Mouse (Mus musculus): Measurements from ENCODE around the gene Cnot6. TPM values are rescaled to one million over a fixed set of nuclear protein-coding genes. Genes with fewer than 3 reads are reported as not detected.

The Cnot6 gene
- total RNA-seq, 2 experiments from 2014 or later, result 45.4 to 67.0 TPM

GRCm38 (mm10) chr11:49719466-49720151 is 7.1 kb upstream of the Cnot6 start:
- ATAC-seq (ENCODE audit: poor library complexity, severe bottlenecking), result peak; percentile 84

- ATAC-seq (ENCODE audit: poor library complexity, severe bottlenecking), result no peak
Observed at GRCm38 (mm10) chr11:49713336-49714334, 1.1 kb upstream of the Cnot6 start.

- ATAC-seq (ENCODE audit: poor library complexity, severe bottlenecking), result peak; percentile 4; the same call in 1 of the 2 replicates
Observed at GRCm38 (mm10) chr11:49711981-49712554, 455 bp downstream of the Cnot6 start.

GRCm38 (mm10) chr11:49710664-49711063 is 1.9 kb downstream of the Cnot6 start:
- no peak for ATAC-seq (ENCODE audit: poor library complexity, severe bottlenecking)

DNA sequence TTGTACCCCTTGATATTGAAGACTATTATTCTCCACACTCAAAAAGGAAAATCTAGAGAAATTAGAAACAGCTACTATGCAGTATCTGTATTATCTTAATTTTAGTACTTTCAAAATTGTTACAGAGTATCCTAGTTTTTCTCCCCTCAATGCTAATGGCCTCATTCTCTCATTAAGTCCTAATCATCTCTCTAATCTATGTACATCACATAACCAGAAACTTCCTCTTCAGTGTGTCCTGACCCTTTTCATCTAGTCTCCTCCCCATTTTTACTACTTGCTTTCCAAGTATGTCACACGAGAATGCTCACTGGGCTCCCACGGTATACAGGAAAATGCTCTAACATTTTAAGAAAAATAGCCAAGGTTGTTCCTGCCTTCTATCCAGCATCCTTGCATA is 4.7 kb downstream of the Cnot6 start:
- no peak for ATAC-seq (ENCODE audit: poor library complexity, severe bottlenecking)

- ATAC-seq (ENCODE audit: poor library complexity, severe bottlenecking), result no peak
Observed at GRCm38 (mm10) chr11:49704804-49705203, 7.7 kb downstream of the Cnot6 start.

- no peak for ATAC-seq (ENCODE audit: poor library complexity, severe bottlenecking)
Observed at GRCm38 (mm10) chr11:49702014-49702413, 10.5 kb downstream of the Cnot6 start.

GRCm38 (mm10) chr11:49699079-49699478 is 13.4 kb downstream of the Cnot6 start:
- ATAC-seq (ENCODE audit: poor library complexity, severe bottlenecking), result no peak

DNA sequence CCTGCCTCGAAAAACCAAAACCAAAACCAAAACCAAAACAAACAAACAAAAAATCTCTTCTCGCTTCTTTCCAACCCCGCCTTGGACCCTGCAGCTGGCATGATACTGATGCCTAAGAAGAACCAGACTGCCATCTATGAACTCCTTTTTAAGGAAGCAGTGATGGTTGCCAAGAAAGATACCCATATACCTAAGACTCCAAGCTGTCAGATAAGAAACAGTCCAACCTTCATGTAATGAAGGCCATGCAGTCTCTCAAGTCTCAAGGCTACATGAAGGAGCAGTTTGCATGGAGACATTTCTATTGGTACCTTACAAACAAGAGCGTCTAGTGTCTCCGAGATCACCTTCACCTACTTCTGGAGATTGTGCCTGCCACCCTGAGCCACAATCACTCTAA is 14.7 kb downstream of the Cnot6 start:
- no peak for ATAC-seq (ENCODE audit: poor library complexity, severe bottlenecking)

GRCm38 (mm10) chr11:49696472-49696871 is 16.1 kb downstream of the Cnot6 start:
- no peak for ATAC-seq (ENCODE audit: poor library complexity, severe bottlenecking)

- ATAC-seq (ENCODE audit: poor library complexity, severe bottlenecking), result no peak
Observed at GRCm38 (mm10) chr11:49695695-49696094, 16.8 kb downstream of the Cnot6 start.

DNA sequence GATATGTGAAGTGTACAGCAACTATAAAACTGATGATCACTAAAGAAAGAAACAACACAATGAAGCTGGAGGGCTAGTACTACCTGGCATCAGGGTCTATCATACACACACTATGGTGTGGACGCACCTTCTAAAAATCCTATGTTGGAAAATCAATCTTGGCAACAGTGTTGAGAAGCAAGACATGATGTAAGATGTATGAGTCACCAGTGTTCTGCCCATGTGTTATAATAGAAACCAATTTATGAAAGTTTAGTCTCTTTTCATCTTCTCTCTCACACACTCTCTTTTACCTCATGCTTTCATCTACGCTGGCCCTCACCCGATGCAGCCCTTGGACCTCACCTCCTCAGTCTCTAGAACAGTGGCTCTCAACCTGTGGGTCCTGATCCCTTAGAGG is 17.5 kb downstream of the Cnot6 start:
- ATAC-seq (ENCODE audit: poor library complexity, severe bottlenecking), result no peak

DNA sequence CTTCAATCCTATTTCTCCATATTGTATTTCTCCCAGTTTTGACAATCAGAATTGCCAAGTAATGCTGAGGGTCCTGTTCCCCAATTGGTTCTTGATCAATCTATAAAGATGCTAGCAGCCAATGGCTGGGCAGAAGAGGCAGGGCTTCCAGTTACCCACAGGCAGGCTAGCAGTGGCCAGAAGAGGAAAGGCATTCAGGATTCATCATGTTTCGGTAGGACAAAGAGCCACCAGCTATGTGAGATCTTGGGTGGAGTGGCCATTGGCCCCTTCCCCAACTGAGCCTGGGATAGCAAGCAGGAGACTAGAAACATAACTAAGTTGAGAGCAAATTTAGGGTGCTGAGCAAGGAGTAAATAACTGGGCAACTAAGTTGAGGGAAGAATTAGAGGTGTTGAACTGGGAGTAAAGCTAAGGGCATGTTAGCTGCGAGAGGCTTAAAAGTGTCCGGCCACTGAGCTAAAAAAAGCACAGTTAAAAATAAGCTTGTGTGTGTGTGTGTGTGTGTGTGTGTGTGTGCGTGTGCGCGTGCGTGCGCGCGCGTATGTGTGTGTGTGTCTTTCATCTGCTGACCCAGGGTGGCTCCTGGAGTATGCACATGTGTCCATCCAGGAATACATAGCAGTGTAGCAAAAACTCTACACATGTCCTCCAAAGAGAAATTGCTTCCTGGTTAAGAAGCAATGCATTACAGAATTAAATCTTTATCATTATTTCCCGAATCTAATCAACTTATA is 28.1 kb downstream of the Cnot6 start:
- ATAC-seq (ENCODE audit: poor library complexity, severe bottlenecking), result no peak

DNA sequence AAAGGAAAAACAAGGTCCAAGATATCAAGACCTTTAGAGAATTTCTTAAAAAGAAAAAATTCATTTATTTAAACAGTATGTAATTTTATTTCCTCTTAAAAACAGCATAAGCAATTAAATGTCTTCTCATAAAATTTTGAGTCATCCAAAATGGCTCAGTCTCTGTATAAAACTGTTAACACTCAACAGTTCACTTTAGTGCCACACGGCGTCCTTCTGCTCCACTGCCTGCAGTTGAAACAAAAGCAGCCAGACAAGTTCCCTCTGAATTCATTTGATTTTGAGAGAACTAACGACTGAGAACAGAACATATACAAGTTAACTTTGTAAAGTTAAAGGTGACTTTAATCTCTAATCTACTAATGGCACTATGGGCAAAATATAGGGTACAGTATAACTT is 39.1 kb downstream of the Cnot6 start:
- ATAC-seq (ENCODE audit: poor library complexity, severe bottlenecking), result no peak

DNA sequence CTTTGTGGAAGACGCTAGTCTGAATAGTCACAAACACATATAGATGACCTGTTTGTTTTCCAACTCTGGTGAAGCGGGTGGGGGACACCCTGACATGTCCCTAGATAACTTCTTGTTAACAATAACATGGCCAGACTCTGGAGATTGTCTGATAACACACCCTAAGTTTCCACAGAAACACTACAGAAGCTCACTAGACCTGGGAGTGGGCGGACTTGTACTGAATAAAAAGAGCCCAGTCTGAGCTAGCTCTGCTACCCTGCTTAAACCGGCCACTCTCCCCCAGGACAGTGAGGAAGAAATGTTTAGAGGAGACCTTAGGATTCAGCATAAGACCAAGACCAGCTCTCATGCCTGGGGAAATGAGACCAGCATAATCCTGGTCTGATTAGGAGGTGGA is 47.1 kb downstream of the Cnot6 start:
- ATAC-seq (ENCODE audit: poor library complexity, severe bottlenecking), result no peak

DNA sequence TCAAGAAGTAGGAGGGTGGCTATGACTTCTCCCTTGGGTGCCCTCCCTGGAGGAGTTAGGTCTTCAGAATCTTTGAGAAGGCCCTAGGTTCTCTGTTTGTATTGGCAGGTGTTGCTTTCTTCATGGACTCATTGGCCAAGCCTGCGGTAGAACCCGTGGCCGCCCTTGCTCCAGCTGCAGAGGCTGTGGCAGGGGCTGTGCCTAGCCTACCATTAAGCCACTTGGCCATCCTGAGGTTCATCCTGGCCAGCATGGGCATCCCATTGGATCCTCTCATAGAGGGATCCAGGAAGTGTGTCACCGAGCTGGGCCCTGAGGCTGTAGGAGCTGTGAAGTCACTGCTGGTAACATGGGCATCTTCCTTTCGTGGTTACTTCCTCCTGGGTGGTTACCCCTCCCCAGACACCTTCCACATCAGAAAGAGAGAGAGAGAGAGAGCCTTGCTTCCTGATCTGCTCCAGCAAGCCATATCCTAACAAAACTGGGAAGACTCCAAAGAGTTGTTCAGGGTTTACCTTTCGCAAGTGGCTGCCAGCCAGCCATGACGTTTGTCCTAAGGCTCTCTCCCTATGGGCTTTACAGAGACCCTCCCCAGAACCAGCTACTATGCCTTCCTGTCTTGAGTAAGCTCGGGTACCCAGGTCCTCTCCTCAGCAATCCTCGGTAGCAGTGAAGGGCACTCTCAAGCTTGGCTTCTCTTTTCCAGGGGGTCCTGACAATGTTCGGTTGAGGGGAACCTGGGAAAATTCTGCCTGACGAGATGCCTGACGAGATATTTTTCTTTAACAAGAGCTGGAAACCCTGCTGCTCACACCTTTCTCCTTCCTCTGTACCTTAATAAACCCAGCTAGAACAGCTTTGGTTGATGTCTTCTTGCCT is 48.0 kb downstream of the Cnot6 start:
- peak; percentile 51; the same call in 1 of the 2 replicates for ATAC-seq (ENCODE audit: poor library complexity, severe bottlenecking)

DNA sequence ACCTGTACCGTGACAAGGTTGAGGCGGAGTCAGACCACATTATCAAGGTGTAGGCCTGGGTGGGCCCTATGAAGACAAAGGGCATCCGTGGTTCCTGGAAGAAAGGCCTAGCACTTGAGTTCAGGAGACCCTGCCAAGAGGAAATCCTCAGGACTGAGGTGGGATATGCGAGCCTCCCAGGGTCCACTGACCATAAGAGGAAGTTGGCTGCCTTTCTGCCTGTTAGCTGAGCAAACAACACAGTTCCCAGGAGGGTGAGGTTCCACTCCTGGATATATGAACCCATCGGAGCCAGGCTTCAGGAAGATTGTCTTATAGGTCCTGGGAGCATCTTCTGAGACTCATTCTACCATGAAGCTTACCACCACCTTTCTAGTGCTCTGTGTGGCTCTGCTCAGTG is 49.2 kb downstream of the Cnot6 start, which contains the start of gene Scgb3a1:
Gene Scgb3a1 (plus strand): TSS at position 301 of the 400 bp plus-strand sequence.
- no peak for ATAC-seq (ENCODE audit: poor library complexity, severe bottlenecking)

- no peak for ATAC-seq (ENCODE audit: poor library complexity, severe bottlenecking)
Observed at GRCm38 (mm10) chr11:49662292-49662780, 50.2 kb downstream of the Cnot6 start.

DNA sequence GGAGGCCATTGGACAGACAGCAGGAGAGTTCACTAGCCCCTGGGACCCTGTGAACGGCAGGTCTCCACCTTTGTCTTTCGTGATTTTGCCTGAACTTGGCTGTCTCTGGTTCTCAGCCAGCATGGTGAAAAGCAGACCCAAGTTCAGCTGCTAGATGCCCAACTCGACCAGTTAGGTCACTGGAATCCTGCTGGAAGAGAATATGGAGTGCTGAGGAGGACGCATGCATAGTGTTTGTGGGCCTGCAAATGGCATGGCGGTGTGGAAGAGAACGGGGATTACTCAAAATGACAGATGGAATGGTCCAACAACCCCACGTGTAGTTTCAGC is 53.1 kb downstream of the Cnot6 start:
- ATAC-seq (ENCODE audit: poor library complexity, severe bottlenecking), result no peak

Measured in megakaryocyte, adult 5-6 weeks (primary cell).